Mouse (Mus musculus): ENCODE measurements at regions not wholly inside any gene's neighbourhood (a gene's known extent, or its start where the extent isn't known, plus 50 kb on each side); places are given as distances from the start of the nearest gene placed in this dataset.
"Not testable (repeated sequence)": the region's sequence is repeated elsewhere in the genome, so short reads cannot be mapped to it uniquely, and the experiment has no call there.

DNA sequence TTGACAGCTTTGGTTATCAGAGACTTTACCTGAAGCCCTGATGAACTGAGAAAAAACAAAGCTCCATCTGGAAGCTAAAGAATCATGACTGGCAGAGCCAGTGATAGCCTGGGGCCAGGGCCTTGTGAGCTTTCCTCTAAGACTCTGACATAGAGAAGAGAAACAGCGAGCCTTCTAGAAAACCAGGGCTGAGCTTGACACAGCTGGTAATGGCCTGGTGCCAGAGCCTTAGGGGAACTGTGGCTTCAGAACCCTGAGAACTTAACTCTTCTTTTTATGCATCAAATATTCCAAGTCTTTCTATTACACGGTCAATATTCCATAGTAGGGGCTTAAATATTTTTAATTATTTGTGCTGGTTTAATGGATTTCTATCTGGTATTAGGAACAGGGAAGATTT, 165.2 kb upstream of the Crygf start:
- no peaks in the 10 kb centered on the region for H3K27me3 ChIP-seq
- no peaks in the 10 kb centered on the region for H3K36me3 ChIP-seq
- no peak overlapping the region for H3K27ac ChIP-seq
- no peak overlapping the region for H3K4me3 ChIP-seq
- no peak for ATAC-seq (ENCODE audit: low FRiP score)
- no peaks in the 10 kb centered on the region for H3K9me3 ChIP-seq
- WGBS: 64% methylated on average over 2 of the region's 2 CpGs
- no peak overlapping the region for H3K9ac ChIP-seq
- no peaks in the 10 kb centered on the region for H3K4me1 ChIP-seq (replicated peaks)
- no peak overlapping the region for H3K4me2 ChIP-seq

DNA sequence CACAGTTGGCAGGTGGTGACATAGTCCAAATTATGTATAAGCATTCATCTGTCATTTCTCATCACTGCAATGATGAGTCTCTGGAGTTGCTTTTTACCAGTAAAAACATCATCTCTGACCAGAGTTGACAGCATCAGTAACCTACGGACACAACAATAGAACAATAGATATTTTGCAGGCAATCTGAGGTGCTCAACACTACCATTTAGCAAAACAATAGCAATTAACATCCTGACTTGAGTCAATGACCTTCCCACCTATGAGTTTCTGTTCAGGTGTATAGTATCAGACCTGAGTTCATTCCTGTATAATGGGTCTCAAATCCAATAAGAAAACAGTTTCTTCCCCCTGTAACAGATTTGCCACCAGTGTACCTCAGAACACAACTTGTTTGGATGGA, 126.1 kb upstream of the Crygf start:
- no peak for ATAC-seq (ENCODE audit: low FRiP score)
- WGBS: 82% methylated on average over 1 of the region's 1 CpGs
- H3K27ac ChIP-seq: no peak overlapping the region
- no peak overlapping the region for H3K4me3 ChIP-seq
- no peaks in the 10 kb centered on the region for H3K4me1 ChIP-seq (replicated peaks)
- H3K9ac ChIP-seq: no peak overlapping the region
- H3K4me2 ChIP-seq: no peak overlapping the region
- H3K36me3 ChIP-seq: no peaks in the 10 kb centered on the region
- H3K27me3 ChIP-seq: no peaks in the 10 kb centered on the region
- H3K9me3 ChIP-seq: no peaks in the 10 kb centered on the region

DNA sequence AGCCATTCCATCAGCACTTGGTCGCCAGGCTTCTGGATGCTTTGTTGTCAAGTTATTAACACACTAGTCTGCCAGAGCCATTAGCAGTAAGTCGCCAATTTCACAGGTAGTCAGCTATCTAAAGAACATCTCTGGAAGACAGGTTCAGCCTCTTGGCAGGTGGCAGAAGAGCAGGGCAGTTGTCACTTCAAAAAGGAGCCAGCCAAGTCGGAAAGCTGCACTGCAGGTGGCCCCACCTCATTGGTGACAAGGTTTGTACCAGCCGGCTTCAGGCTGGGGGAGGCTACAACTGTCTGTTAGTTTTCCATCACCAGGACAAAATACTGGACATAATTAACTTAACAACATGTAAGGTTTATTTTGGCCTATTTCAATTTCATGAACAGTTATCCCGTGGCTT, 105.5 kb upstream of the Crygf start:
- Histone ChIP-seq H3K27ac (no peak overlapping the region), H3K4me1 (replicated peaks) (no peaks in the 10 kb centered on the region), H3K36me3 (no peaks in the 10 kb centered on the region), H3K9me3 (no peaks in the 10 kb centered on the region), H3K4me3 (no peak overlapping the region), H3K4me2 (no peak overlapping the region), H3K27me3 (no peaks in the 10 kb centered on the region), H3K9ac (no peak overlapping the region)
- no peak for ATAC-seq (ENCODE audit: low FRiP score)
- WGBS: 76% methylated on average over 5 of the region's 5 CpGs

DNA sequence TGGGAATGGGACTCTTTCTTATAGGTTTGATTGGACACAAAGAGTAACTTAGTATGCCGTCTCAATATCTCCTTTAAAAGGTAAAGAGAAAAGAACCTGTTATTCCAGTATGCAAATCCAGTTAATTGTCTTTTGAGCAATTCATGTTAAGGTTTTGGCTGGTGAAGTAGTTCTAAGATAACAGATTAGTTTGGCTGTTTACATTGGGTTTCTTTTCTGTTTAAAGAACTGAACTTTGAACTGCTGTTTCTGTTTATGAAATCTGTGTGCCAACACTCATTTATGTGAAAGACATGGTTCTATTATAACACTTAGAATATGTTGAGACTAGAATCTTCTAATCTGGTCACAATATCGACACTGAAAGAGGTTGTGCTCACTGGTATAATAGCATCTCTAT, 85.2 kb upstream of the Crygf start:
- WGBS: 86% methylated on average over 2 of the region's 2 CpGs
- no peak overlapping the region for H3K4me3 ChIP-seq
- no peak overlapping the region for H3K4me2 ChIP-seq
- no peaks in the 10 kb centered on the region for H3K9me3 ChIP-seq
- ATAC-seq (ENCODE audit: low FRiP score): no peak
- H3K36me3 ChIP-seq: no peaks in the 10 kb centered on the region
- no peaks in the 10 kb centered on the region for H3K27me3 ChIP-seq
- H3K27ac ChIP-seq: no peak overlapping the region
- no peaks in the 10 kb centered on the region for H3K4me1 ChIP-seq (replicated peaks)
- no peak overlapping the region for H3K9ac ChIP-seq

DNA sequence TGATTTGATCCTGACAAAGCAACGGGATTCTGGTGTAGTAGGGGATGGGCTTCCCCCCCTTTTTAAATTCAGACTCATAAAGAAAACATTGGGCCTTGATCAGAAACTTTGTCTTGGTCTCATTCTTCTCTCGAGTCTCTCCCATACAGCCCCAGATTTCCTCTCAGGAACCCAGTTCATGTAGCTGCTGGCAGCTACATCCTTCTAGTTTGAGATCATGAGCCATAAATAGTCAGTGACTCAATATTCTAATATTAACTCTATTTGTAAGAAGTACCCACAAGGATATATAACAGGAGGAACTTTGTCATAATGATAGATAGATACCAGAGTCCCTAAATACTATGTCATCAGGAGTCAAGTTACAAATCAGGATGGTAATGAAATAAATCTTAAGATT, 79.3 kb upstream of the Crygf start:
- 75% methylated on average over 2 of the region's 2 CpGs for WGBS
- H3K27me3 ChIP-seq: no peaks in the 10 kb centered on the region
- no peak for ATAC-seq (ENCODE audit: low FRiP score)
- no peak overlapping the region for H3K4me2 ChIP-seq
- no peaks in the 10 kb centered on the region for H3K4me1 ChIP-seq (replicated peaks)
- no peak overlapping the region for H3K9ac ChIP-seq
- no peak overlapping the region for H3K27ac ChIP-seq
- H3K9me3 ChIP-seq: no peaks in the 10 kb centered on the region
- H3K4me3 ChIP-seq: no peak overlapping the region
- no peaks in the 10 kb centered on the region for H3K36me3 ChIP-seq

DNA sequence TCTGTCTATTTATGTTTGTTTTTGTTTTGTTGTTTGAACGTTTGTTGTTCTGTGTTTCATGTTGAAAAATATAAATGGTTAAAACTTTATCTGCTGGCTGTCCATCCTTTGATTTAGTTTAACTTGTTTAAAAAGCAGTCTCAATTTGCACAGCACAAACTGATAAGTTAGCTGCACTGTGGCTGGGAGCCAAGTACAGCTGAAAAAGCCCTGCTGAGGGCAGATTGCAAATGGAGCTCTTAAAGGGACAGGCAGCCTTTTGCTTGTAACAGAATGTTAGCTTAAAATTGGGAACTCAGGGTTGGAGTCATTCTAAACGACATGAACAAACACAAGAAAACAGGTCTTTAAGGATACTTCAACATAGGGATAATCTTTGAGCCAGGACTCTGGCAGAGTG, 52.6 kb upstream of the Crygf start:
- WGBS: 87% methylated on average over 2 of the region's 2 CpGs
- not testable (repeated sequence) for H3K36me3 ChIP-seq; H3K4me1 ChIP-seq (replicated peaks); H3K4me2 ChIP-seq; H3K9me3 ChIP-seq; H3K27ac ChIP-seq; H3K4me3 ChIP-seq; ATAC-seq (ENCODE audit: low FRiP score); H3K9ac ChIP-seq; H3K27me3 ChIP-seq
